Mouse (Mus musculus) retina, postnatal 7 days (tissue): ENCODE measurements around the gene Adam22.
A peak's percentile ranks its signal among the peaks of the same experiment; 100 is the strongest.
"Not testable (repeated sequence)": the region's sequence is repeated elsewhere in the genome, so short reads cannot be mapped to it uniquely, and the experiment has no call there.

Experiments used
- DNase-seq: peaks from one replicate; pipeline ENCODE4 v3.0.0-alpha.2; 2012; ENCODE audit warnings: low read depth, low spot score

Gene Adam22

GRCm38 (mm10) chr5:8326671-8327070 lies 41.3 kb downstream of the Adam22 start:
- no peak for DNase-seq

GRCm38 (mm10) chr5:8312324-8312723 lies 55.6 kb downstream of the Adam22 start:
- DNase-seq: no peak

- DNase-seq: no peak
Measured at GRCm38 (mm10) chr5:8310907-8311306, 57.1 kb downstream of the Adam22 start.

- DNase-seq: no peak
Measured at GRCm38 (mm10) chr5:8297719-8298419, 70.1 kb downstream of the Adam22 start.

- DNase-seq: no peak
Measured at GRCm38 (mm10) chr5:8293287-8293686, 74.7 kb downstream of the Adam22 start.

GRCm38 (mm10) chr5:8291496-8291895 lies 76.5 kb downstream of the Adam22 start:
- DNase-seq: no peak

- no peak for DNase-seq
Measured at GRCm38 (mm10) chr5:8289678-8290614, 78.0 kb downstream of the Adam22 start.

GRCm38 (mm10) chr5:8284123-8284522 lies 83.8 kb downstream of the Adam22 start:
- no peak for DNase-seq

GRCm38 (mm10) chr5:8276141-8276540 lies 91.8 kb downstream of the Adam22 start:
- no peak for DNase-seq

GRCm38 (mm10) chr5:8257366-8257765 lies 110.6 kb downstream of the Adam22 start:
- no peak for DNase-seq

- DNase-seq: no peak
Measured at GRCm38 (mm10) chr5:8256487-8256886, 111.5 kb downstream of the Adam22 start.

- no peak for DNase-seq
Measured at GRCm38 (mm10) chr5:8244696-8245095, 123.3 kb downstream of the Adam22 start.

GRCm38 (mm10) chr5:8243064-8243615 lies 124.8 kb downstream of the Adam22 start:
- no peak for DNase-seq

- no peak for DNase-seq
Measured at GRCm38 (mm10) chr5:8242660-8243059, 125.3 kb downstream of the Adam22 start.

GRCm38 (mm10) chr5:8227073-8227472 lies 140.9 kb downstream of the Adam22 start:
- no peak for DNase-seq

GRCm38 (mm10) chr5:8224321-8224705 lies 143.6 kb downstream of the Adam22 start:
- peak; percentile 5 for DNase-seq

GRCm38 (mm10) chr5:8223597-8224320 lies 144.2 kb downstream of the Adam22 start:
- DNase-seq: no peak

- DNase-seq: no peak
Measured at GRCm38 (mm10) chr5:8221630-8222029, 146.3 kb downstream of the Adam22 start.

- DNase-seq: no peak
Measured at GRCm38 (mm10) chr5:8215841-8216240, 152.1 kb downstream of the Adam22 start.

GRCm38 (mm10) chr5:8184992-8185391 lies 183.0 kb downstream of the Adam22 start:
- DNase-seq: not testable (repeated sequence)

GRCm38 (mm10) chr5:8180646-8181045 lies 187.3 kb downstream of the Adam22 start:
- no peak for DNase-seq

- no peak for DNase-seq
Measured at GRCm38 (mm10) chr5:8178111-8178510, 189.8 kb downstream of the Adam22 start.
